Mouse (Mus musculus): Measurements from ENCODE around the gene Lhx5. TPM values are rescaled to one million over a fixed set of nuclear protein-coding genes. Genes with fewer than 3 reads are reported as not detected.

Gene Lhx5
- total RNA-seq, 2 experiments from 2014 or later = not detected

DNA sequence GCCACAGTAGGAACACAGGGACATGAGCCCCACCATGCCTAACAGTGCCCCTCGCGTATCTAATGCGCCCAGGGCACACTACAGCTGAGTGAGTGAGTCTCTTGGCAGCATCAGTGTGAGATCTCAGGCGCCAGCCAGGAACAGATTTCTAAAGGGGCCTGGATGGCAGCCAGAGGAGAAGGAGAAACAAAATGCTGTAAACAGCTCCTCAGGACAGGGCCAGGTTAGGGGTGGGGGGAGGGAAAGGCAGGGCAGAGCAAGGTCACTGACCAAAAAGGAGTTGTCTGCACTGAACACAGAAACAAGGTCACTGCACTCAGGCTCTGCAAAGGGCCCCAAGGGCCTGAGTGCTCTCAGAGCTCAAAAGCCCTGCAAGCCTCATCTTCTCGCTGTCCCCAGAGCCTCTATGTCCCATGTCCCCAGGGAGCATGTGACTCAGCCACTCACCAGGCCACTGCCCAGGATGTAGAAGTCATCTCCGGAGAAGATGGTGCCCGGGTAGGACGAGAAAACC, 59.2 kb downstream of the Lhx5 start:
- intact Hi-C loops (cut with DNase I) = no loop called here
- DNase-seq (ENCODE audit: low spot score in 2 of 2) = peak in 1 of 2 experiments; percentile 42

Other genes with a start within 250 kb of the Lhx5 start
- 1 to 10 TPM; 5.5 to 5.7 TPM for gene Sdsl, start 41.1 kb downstream of the Lhx5 start, total RNA-seq (2021)
- gene Sds, start 44.8 kb downstream of the Lhx5 start, total RNA-seq (2021) = not detected
- 10 to 100 TPM; 57.2 to 66.1 TPM for gene Plbd2, start 71.9 kb downstream of the Lhx5 start, total RNA-seq (2021)
- gene Slc8b1, start 79.5 kb downstream of the Lhx5 start, total RNA-seq (2021) = 1 to 10 TPM; 4.2 to 8.2 TPM
- 10 to 100 TPM; 32.9 to 36.0 TPM for gene Tpcn1, start 157.0 kb downstream of the Lhx5 start, total RNA-seq (2021)
- 1 to 10 TPM in 1 of 2 experiments, under 1 TPM in 1; 0.81 to 1.1 TPM for gene Iqcd, start 157.3 kb downstream of the Lhx5 start, total RNA-seq (2021)
- 10 to 100 TPM; 35.7 to 36.3 TPM for gene Rita1, start 180.9 kb downstream of the Lhx5 start, total RNA-seq (2021)
- gene Ddx54, start 181.0 kb downstream of the Lhx5 start, total RNA-seq (2021) = 10 to 100 TPM; 36.9 to 43.1 TPM
- not detected for gene Cfap73, start 202.5 kb downstream of the Lhx5 start, total RNA-seq (2021)
- 10 to 100 TPM; 90.0 to 92.7 TPM for gene Rasal1, start 217.1 kb downstream of the Lhx5 start, total RNA-seq (2021)